Mouse (Mus musculus): ENCODE measurements around the gene Ube2d1. TPM values are rescaled to one million over a fixed set of nuclear protein-coding genes. Genes with fewer than 3 reads are reported as not detected.

Gene Ube2d1
- 34.0 TPM for polyA plus RNA-seq (2012; fragmentation: generic; extraction: Trizol)
- long read RNA-seq, experiment 1, transcript Ube2d1-201 (7 exons, 1,431 nt), result major isoform, 15 of 18 reads
- long read RNA-seq, experiment 1, partial matches to known transcripts, result 0 of 18 reads
- long read RNA-seq, experiment 1, other reads (novel, unspliced or antisense), result 3 of 18 reads
- long read RNA-seq, experiment 2, transcript Ube2d1-201 (7 exons, 1,431 nt), result major isoform, 18 of 19 reads
- long read RNA-seq, experiment 2, partial matches to known transcripts, result 0 of 19 reads
- long read RNA-seq, experiment 2, other reads (novel, unspliced or antisense), result 1 of 19 reads

DNA sequence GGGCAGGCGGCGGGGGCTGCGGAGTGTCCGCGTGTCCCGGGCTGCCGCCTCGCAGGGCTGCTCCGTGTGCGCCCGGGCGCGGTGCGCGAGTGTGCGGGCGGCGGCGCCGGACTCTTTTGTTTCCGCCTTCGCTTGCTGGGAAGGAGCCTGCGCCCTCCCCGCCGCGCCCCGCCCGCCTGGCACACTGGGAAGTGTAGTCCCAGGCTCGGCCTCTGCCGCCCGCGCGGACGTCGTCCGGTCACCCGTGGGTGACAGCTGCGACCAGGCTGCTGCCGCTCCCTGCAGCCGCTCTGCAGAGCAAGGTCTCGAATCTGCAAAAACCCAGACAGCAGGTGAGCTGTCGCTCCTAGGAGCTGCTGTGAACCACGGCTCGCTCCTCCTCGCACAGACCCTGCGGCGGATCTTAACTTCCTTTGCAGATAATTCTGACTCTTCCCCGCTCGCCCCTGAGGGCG is at the start of gene Ube2d1:
Gene Ube2d1 (minus strand): TSS at position 137 of the 455 bp plus-strand sequence.
- Histone ChIP-seq H3K4me3 (ENCODE audit: insufficient read depth, poor library complexity, severe bottlenecking) (peak within 1 kb of the TSS; percentile 89), H3K36me3 (ENCODE audit: control insufficient read depth, insufficient read depth) (peaks cover 12% of the 10 kb centered on the region), H3K27me3 (ENCODE audit: control insufficient read depth, insufficient read depth, insufficient read length) (no peaks in the 10 kb centered on the region), H3K79me3 (ENCODE audit: low read depth) (peaks cover 42% of the 10 kb centered on the region), H3K79me2 (ENCODE audit: control insufficient read depth, insufficient read depth) (peaks cover 48% of the 10 kb centered on the region), H3ac (ENCODE audit: control insufficient read depth, insufficient read length, low read depth) (peak within 1 kb of the TSS; percentile 88)
- TF ChIP-seq MYOD1 (IDR thresholded peaks at IDR 0.05; ENCODE audit: control insufficient read depth, insufficient read length, low read depth) (peak; percentile 39), CEBPB (IDR thresholded peaks at IDR 0.05; ENCODE audit: low read depth) (no peak), MAX (IDR thresholded peaks at IDR 0.05) (peak; percentile 33), FOSL1 (IDR thresholded peaks at IDR 0.05; ENCODE audit: insufficient read depth, low read length, poor library complexity, severe bottlenecking) (no peak), USF1 (IDR thresholded peaks at IDR 0.05; ENCODE audit: low read depth) (no peak), MYOG (IDR thresholded peaks at IDR 0.05; ENCODE audit: control insufficient read depth, extremely low read depth, insufficient read length) (no peak)

DNA sequence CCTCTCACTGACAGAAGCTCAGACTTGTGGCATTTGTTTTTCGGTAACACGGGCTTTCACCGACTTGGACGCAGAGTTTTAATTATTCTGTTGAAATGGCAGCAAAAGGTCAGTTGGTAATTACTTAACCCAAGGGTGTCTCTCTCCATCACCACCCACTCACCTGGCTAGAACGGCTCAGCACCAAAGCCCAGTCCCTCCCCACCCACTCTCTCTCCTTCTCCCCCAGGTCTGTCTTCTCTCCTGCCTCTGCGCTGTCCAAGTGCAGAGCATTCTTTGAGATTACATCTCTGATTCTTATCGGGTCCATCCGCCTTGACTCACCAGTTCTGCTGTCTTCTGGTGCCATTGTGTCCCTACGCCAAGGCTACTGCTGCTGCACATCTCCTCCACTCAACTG is 47.8 kb upstream of the Ube2d1 start:
- Histone ChIP-seq H3K79me3 (ENCODE audit: low read depth) (peaks cover 7% of the 10 kb centered on the region), H3ac (ENCODE audit: control insufficient read depth, insufficient read length, low read depth) (no peak overlapping the region), H3K4me3 (ENCODE audit: insufficient read depth, poor library complexity, severe bottlenecking) (no peak overlapping the region), H3K79me2 (ENCODE audit: control insufficient read depth, insufficient read depth) (peaks cover 13% of the 10 kb centered on the region), H3K27me3 (ENCODE audit: control insufficient read depth, insufficient read depth, insufficient read length) (no peaks in the 10 kb centered on the region), H3K36me3 (ENCODE audit: control insufficient read depth, insufficient read depth) (peaks cover 69% of the 10 kb centered on the region)
- TF ChIP-seq CTCF (IDR thresholded peaks at IDR 0.05; ENCODE audit: control insufficient read depth, insufficient read depth, insufficient read length), result no peak
- no peak for TF ChIP-seq MYOD1 (IDR thresholded peaks at IDR 0.05; ENCODE audit: control insufficient read depth, insufficient read length, low read depth)
- no peak for TF ChIP-seq FOSL1 (IDR thresholded peaks at IDR 0.05; ENCODE audit: insufficient read depth, low read length, poor library complexity, severe bottlenecking)
- TF ChIP-seq MYOG (IDR thresholded peaks at IDR 0.05; ENCODE audit: control insufficient read depth, extremely low read depth, insufficient read length), result no peak
- no peak for TF ChIP-seq MAX (IDR thresholded peaks at IDR 0.05)
- TF ChIP-seq USF1 (IDR thresholded peaks at IDR 0.05; ENCODE audit: low read depth), result no peak
- TF ChIP-seq CEBPB (IDR thresholded peaks at IDR 0.05; ENCODE audit: low read depth), result no peak

DNA sequence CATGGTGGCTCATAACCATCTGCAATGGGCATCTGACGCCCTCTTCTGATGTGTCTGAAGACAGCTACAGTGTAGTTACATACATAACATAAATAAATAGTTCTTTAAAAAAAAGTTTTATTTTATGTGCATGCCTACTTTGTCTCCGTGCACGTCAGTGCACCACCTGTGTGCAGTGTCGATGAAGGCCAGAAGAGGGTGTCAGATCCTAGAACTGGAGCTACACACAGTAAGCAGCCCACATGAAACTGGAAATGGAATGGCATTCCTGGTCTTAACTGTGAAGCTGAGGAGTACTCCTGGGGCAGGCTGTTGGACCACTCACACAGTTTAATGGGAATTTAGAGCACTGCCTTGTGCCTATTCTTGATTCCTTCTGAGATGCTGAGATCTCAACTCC is 47.3 kb upstream of the Ube2d1 start:
- H3K4me3 ChIP-seq (ENCODE audit: insufficient read depth, poor library complexity, severe bottlenecking), result no peak overlapping the region
- peaks cover 5% of the 10 kb centered on the region for H3K79me3 ChIP-seq (ENCODE audit: low read depth)
- H3K36me3 ChIP-seq (ENCODE audit: control insufficient read depth, insufficient read depth), result peaks cover 69% of the 10 kb centered on the region
- no peak for TF ChIP-seq MYOD1 (IDR thresholded peaks at IDR 0.05; ENCODE audit: control insufficient read depth, insufficient read length, low read depth)
- no peaks in the 10 kb centered on the region for H3K27me3 ChIP-seq (ENCODE audit: control insufficient read depth, insufficient read depth, insufficient read length)
- H3K79me2 ChIP-seq (ENCODE audit: control insufficient read depth, insufficient read depth), result peaks cover 8% of the 10 kb centered on the region
- no peak overlapping the region for H3ac ChIP-seq (ENCODE audit: control insufficient read depth, insufficient read length, low read depth)

DNA sequence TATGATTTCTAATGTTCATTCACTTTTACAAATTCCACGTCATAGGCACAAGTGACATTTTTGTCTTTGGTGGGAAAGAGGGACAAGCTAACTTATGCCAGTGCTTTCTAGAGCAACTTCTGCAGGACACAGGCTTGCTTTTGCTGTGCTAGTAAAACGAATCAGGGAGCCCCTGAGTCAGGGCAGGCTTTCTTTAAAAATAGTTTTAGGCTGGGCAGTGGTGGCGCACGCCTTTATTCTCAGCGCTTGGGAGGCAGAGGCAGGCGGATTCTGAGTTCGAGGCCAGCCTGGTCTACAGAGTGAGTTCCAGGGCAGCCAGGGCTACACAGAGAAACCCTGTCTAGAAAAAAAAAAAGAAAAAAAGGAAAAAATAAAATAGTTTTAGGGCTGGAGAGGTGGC is 46.8 kb upstream of the Ube2d1 start:
- H3K27me3 ChIP-seq (ENCODE audit: control insufficient read depth, insufficient read depth, insufficient read length), result no peaks in the 10 kb centered on the region
- TF ChIP-seq CEBPB (IDR thresholded peaks at IDR 0.05; ENCODE audit: low read depth), result no peak
- no peak for TF ChIP-seq USF1 (IDR thresholded peaks at IDR 0.05; ENCODE audit: low read depth)
- no peak for TF ChIP-seq MYOD1 (IDR thresholded peaks at IDR 0.05; ENCODE audit: control insufficient read depth, insufficient read length, low read depth)
- TF ChIP-seq FOSL1 (IDR thresholded peaks at IDR 0.05; ENCODE audit: insufficient read depth, low read length, poor library complexity, severe bottlenecking), result no peak
- no peak for TF ChIP-seq MAX (IDR thresholded peaks at IDR 0.05)
- no peak for TF ChIP-seq CTCF (IDR thresholded peaks at IDR 0.05; ENCODE audit: control insufficient read depth, insufficient read depth, insufficient read length)
- TF ChIP-seq MYOG (IDR thresholded peaks at IDR 0.05; ENCODE audit: control insufficient read depth, extremely low read depth, insufficient read length), result no peak
- H3K4me3 ChIP-seq (ENCODE audit: insufficient read depth, poor library complexity, severe bottlenecking), result no peak overlapping the region
- H3K36me3 ChIP-seq (ENCODE audit: control insufficient read depth, insufficient read depth), result peaks cover 69% of the 10 kb centered on the region
- H3ac ChIP-seq (ENCODE audit: control insufficient read depth, insufficient read length, low read depth), result no peak overlapping the region
- peaks cover 3% of the 10 kb centered on the region for H3K79me2 ChIP-seq (ENCODE audit: control insufficient read depth, insufficient read depth)
- H3K79me3 ChIP-seq (ENCODE audit: low read depth), result peaks cover 2% of the 10 kb centered on the region

DNA sequence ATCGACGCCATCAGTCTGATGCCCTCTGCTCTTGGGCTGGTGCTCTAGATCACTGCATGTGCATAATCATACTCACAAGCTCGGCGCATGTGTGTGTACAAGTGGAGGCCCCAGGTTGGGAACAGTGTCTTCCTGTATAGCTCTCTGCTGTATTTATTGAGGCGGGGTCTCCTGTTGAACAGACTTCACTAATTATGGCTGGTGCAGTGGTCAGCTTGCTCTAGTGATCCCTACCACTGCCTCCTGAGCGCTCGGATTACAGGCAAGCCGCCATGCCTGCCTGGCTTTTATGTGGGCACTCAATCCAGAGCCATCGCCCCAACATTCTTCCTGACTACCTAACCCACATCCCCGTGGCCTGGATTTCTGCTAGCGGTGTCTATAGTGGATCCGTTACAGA is 45.0 kb upstream of the Ube2d1 start:
- Histone ChIP-seq H3K27me3 (ENCODE audit: control insufficient read depth, insufficient read depth, insufficient read length) (no peaks in the 10 kb centered on the region), H3K36me3 (ENCODE audit: control insufficient read depth, insufficient read depth) (peaks cover 52% of the 10 kb centered on the region), H3K79me2 (ENCODE audit: control insufficient read depth, insufficient read depth) (no peaks in the 10 kb centered on the region), H3K79me3 (ENCODE audit: low read depth) (no peaks in the 10 kb centered on the region), H3ac (ENCODE audit: control insufficient read depth, insufficient read length, low read depth) (no peak overlapping the region), H3K4me3 (ENCODE audit: insufficient read depth, poor library complexity, severe bottlenecking) (no peak overlapping the region)
- no peak for TF ChIP-seq FOSL1 (IDR thresholded peaks at IDR 0.05; ENCODE audit: insufficient read depth, low read length, poor library complexity, severe bottlenecking)
- no peak for TF ChIP-seq USF1 (IDR thresholded peaks at IDR 0.05; ENCODE audit: low read depth)
- TF ChIP-seq MAX (IDR thresholded peaks at IDR 0.05), result no peak
- TF ChIP-seq MYOD1 (IDR thresholded peaks at IDR 0.05; ENCODE audit: control insufficient read depth, insufficient read length, low read depth), result no peak

DNA sequence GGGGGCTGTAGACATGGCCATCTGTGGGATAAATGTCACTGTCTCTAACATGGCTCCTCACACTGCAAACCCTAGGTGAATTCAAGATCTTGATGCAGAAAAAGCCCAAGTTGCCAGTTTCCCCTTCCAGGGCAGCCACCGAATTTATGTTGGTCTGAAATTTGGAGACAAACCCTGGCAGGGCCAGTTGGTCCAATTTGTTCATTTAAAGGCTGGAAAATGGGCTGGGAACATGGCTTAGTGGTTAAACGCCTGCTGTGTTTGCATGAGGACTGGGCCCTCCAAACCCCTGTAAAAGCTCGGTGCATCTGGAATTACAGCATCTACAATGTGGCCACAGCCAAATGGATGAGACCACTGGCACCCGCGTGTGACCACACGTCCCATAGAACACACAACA is 44.2 kb upstream of the Ube2d1 start:
- Histone ChIP-seq H3K27me3 (ENCODE audit: control insufficient read depth, insufficient read depth, insufficient read length) (no peaks in the 10 kb centered on the region), H3ac (ENCODE audit: control insufficient read depth, insufficient read length, low read depth) (no peak overlapping the region), H3K79me3 (ENCODE audit: low read depth) (no peaks in the 10 kb centered on the region), H3K79me2 (ENCODE audit: control insufficient read depth, insufficient read depth) (no peaks in the 10 kb centered on the region), H3K36me3 (ENCODE audit: control insufficient read depth, insufficient read depth) (peaks cover 46% of the 10 kb centered on the region), H3K4me3 (ENCODE audit: insufficient read depth, poor library complexity, severe bottlenecking) (no peak overlapping the region)
- no peak for TF ChIP-seq FOSL1 (IDR thresholded peaks at IDR 0.05; ENCODE audit: insufficient read depth, low read length, poor library complexity, severe bottlenecking)
- no peak for TF ChIP-seq MYOD1 (IDR thresholded peaks at IDR 0.05; ENCODE audit: control insufficient read depth, insufficient read length, low read depth)
- TF ChIP-seq USF1 (IDR thresholded peaks at IDR 0.05; ENCODE audit: low read depth), result no peak
- TF ChIP-seq MYOG (IDR thresholded peaks at IDR 0.05; ENCODE audit: control insufficient read depth, extremely low read depth, insufficient read length), result no peak
- TF ChIP-seq MAX (IDR thresholded peaks at IDR 0.05), result no peak
- TF ChIP-seq CEBPB (IDR thresholded peaks at IDR 0.05; ENCODE audit: low read depth), result no peak
- no peak for TF ChIP-seq CTCF (IDR thresholded peaks at IDR 0.05; ENCODE audit: control insufficient read depth, insufficient read depth, insufficient read length)

Measured in C2C12 (cell line).